Mouse (Mus musculus) forebrain, embryonic 11.5 days (tissue): ENCODE data around the gene Angptl8. TPM values are rescaled to one million over a fixed set of nuclear protein-coding genes. Genes with fewer than 3 reads are reported as not detected.
"Not testable (repeated sequence)": the region's sequence is repeated elsewhere in the genome, so short reads cannot be mapped to it uniquely, and the experiment has no call there.

Source experiments
- ATAC-seq: fragments of 200-750 bp; cut with Nextera tagmentation; replicated peaks from 2 replicates; pipeline ENCODE4 v1.8.0; 2017; ENCODE audit warnings: moderate TSS enrichment; ENCODE audit not compliant: low FRiP score
- DNase-seq: peaks from one replicate; pipeline ENCODE4 v3.0.0-alpha.2; 2017; ENCODE audit warnings: low spot score
- H3K27ac ChIP-seq: fragments of 300-500 bp; sonication (generic); 2 replicates; pipeline ENCODE4 v1.5.1; 2014; ENCODE audit warnings: low read depth, low read length
- H3K27me3 ChIP-seq: fragments of 300-500 bp; sonication (generic); 2 replicates; pipeline ENCODE4 v1.6.1; 2014; ENCODE audit warnings: mild to moderate bottlenecking, low read length, mixed read lengths; ENCODE audit not compliant: control insufficient read depth, insufficient read depth
- H3K36me3 ChIP-seq: fragments of 300-500 bp; sonication (generic); 2 replicates; pipeline ENCODE4 v1.6.1; 2014; ENCODE audit warnings: mild to moderate bottlenecking, low read length, moderate library complexity, mixed read lengths; ENCODE audit not compliant: control insufficient read depth, insufficient read depth
- H3K4me1 ChIP-seq: fragments of 300-500 bp; sonication (generic); replicated peaks from 2 replicates; pipeline ENCODE4 v1.6.1; 2014; ENCODE audit warnings: low read length, mixed read lengths; ENCODE audit not compliant: control insufficient read depth, insufficient read depth
- H3K4me2 ChIP-seq: fragments of 300-500 bp; sonication (generic); 2 replicates; pipeline ENCODE4 v1.6.1; 2014; ENCODE audit warnings: low read depth, mild to moderate bottlenecking, low read length, moderate library complexity, mixed read lengths; ENCODE audit not compliant: severe bottlenecking
- H3K4me3 ChIP-seq: fragments of 300-500 bp; sonication (generic); 2 replicates; pipeline ENCODE4 v1.5.1; 2014; ENCODE audit warnings: low read depth, low read length
- H3K9ac ChIP-seq: fragments of 300-500 bp; sonication (generic); 2 replicates; pipeline ENCODE4 v1.6.1; 2014; ENCODE audit warnings: low read length
- H3K9me3 ChIP-seq: fragments of 300-500 bp; sonication (generic); 2 replicates; pipeline ENCODE4 v1.6.1; 2016; ENCODE audit warnings: low read length, mixed read lengths; ENCODE audit not compliant: control insufficient read depth
- WGBS: fragments of 180-500 bp; shearing (Covaris S2); extraction: QIAGEN DNeasy Blood & Tissue Kit; methylation state at CpG from one replicate; pipeline ENCODE4 v1.1.7; 2014; 5-methylcytosine and 5-hydroxymethylcytosine counted together
- polyA plus RNA-seq: library from polyadenylated mRNA; unstranded; fragments of >200 nt; fragmentation: Nextera tagmentation; extraction: Ambion mirVana; gene quantifications from 2 replicates; pipeline ENCODE4 v1.2.1, GENCODE M21; 2014

Gene Angptl8
- 0.60 TPM in 1 of 2 replicates, not detected in the other for polyA plus RNA-seq

GRCm38 (mm10) chr9:21835258-21835912 lies at the start of gene Angptl8:
Gene Angptl8, plus strand, starts transcription at chr9:21835510.
- DNase-seq, result no peak
- H3K36me3 ChIP-seq, result no peaks in the 10 kb centered on the region
- no peak for ATAC-seq
- WGBS, result 89% methylated on average over 15 of the region's 15 CpGs
- no peaks in the 10 kb centered on the region for H3K9me3 ChIP-seq
- H3K4me2 ChIP-seq, result no peak within 1 kb of the TSS
- H3K4me1 ChIP-seq, result no peaks in the 10 kb centered on the region
- no peak within 1 kb of the TSS for H3K4me3 ChIP-seq
- no peaks in the 10 kb centered on the region for H3K27me3 ChIP-seq
- H3K9ac ChIP-seq, result no peak within 1 kb of the TSS
- no peak within 1 kb of the TSS for H3K27ac ChIP-seq

GRCm38 (mm10) chr9:21786309-21786708 lies 49.0 kb upstream of the Angptl8 start:
- not testable (repeated sequence) for H3K4me1 ChIP-seq, ATAC-seq, DNase-seq, H3K4me3 ChIP-seq, H3K9me3 ChIP-seq, H3K36me3 ChIP-seq, H3K27ac ChIP-seq, H3K27me3 ChIP-seq, H3K4me2 ChIP-seq, H3K9ac ChIP-seq
- 79% methylated on average over 1 of the region's 2 CpGs for WGBS

DNA sequence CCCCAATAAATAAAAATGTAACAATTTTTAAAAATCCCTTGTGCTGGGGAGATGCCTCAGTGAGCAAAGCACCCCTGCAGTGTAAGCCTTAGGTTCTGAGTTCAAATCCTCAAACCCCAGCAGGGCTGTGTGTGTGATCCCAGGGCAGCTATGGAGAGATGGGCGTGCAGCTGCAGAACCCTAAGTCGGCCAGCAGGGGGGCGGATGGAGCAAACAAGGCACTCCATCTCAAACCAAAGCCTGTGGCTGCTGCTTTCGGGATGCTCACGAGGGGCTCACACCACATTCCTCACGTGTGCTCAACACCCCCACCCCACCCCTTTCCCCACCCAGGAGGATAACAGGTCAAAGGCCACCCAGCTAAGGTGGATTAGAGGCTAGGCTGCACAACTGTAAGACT lies 48.4 kb upstream of the Angptl8 start:
- no peaks in the 10 kb centered on the region for H3K27me3 ChIP-seq
- H3K9me3 ChIP-seq, result no peaks in the 10 kb centered on the region
- H3K4me1 ChIP-seq, result no peaks in the 10 kb centered on the region
- H3K4me3 ChIP-seq, result no peak overlapping the region
- 0 out of 2 replicates have a peak overlapping the region, but pooled peaks have one; percentile 18 for H3K4me2 ChIP-seq
- H3K36me3 ChIP-seq, result no peaks in the 10 kb centered on the region
- H3K9ac ChIP-seq, result no peak overlapping the region; the same call in 1 of the 2 replicates
- WGBS, result 4% methylated on average over 6 of the region's 6 CpGs
- no peak overlapping the region for H3K27ac ChIP-seq
- DNase-seq (peak; percentile 87), ATAC-seq (peak; percentile 73)

- Histone ChIP-seq H3K4me2 (no peak overlapping the region), H3K4me3 (no peak overlapping the region), H3K27me3 (no peaks in the 10 kb centered on the region), H3K9ac (no peak overlapping the region), H3K4me1 (no peaks in the 10 kb centered on the region), H3K36me3 (no peaks in the 10 kb centered on the region), H3K27ac (no peak overlapping the region), H3K9me3 (no peaks in the 10 kb centered on the region)
- DNase-seq (no peak), ATAC-seq (no peak)
- 87% methylated on average over 5 of the region's 5 CpGs for WGBS
These were observed 47.7 kb upstream of the Angptl8 start for GRCm38 (mm10) chr9:21787654-21788053.

- no peak for ATAC-seq
- no peak overlapping the region for H3K9ac ChIP-seq
These were observed 47.1 kb upstream of the Angptl8 start for GRCm38 (mm10) chr9:21788234-21788633.

DNA sequence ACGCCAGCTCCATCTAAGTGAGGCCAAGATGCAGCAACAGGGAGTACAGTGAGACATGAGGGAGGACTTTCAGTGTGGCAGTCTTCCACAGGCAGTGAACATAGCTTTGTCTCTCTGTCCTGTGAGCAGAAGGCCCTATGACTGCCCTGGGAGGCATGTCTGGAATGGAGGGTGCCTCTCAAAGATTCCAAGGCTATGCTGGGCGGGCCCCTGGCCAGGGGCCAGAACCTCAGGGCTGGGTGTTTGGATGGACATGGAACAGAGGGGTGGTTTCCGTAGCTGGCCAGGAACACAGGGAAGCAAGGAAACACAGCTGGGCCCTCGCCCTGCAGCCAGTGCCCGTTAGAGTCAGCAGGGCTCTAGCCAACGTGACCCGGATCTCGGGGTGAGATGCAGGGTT lies 43.4 kb upstream of the Angptl8 start:
- WGBS, result 92% methylated on average over 8 of the region's 8 CpGs
- no peak overlapping the region for H3K9ac ChIP-seq
- ATAC-seq (no peak), DNase-seq (no peak)
- H3K9me3 ChIP-seq, result no peaks in the 10 kb centered on the region
- H3K27me3 ChIP-seq, result no peaks in the 10 kb centered on the region
- H3K27ac ChIP-seq, result no peak overlapping the region
- H3K36me3 ChIP-seq, result peaks cover 2% of the 10 kb centered on the region; the same call in 1 of the 2 replicates
- H3K4me3 ChIP-seq, result no peak overlapping the region
- H3K4me2 ChIP-seq, result no peak overlapping the region
- peaks cover 4% of the 10 kb centered on the region; the same call in 1 of the 2 replicates for H3K4me1 ChIP-seq

More at GRCm38 (mm10) chr9:21788234-21788633, 47.1 kb upstream of the Angptl8 start:
- Histone ChIP-seq H3K36me3 (no peaks in the 10 kb centered on the region), H3K4me3 (no peak overlapping the region), H3K9me3 (no peaks in the 10 kb centered on the region), H3K27me3 (no peaks in the 10 kb centered on the region), H3K27ac (no peak overlapping the region), H3K4me1 (no peaks in the 10 kb centered on the region), H3K4me2 (no peak overlapping the region)
- 92% methylated on average over 9 of the region's 9 CpGs for WGBS
- no peak for DNase-seq

GRCm38 (mm10) chr9:21792644-21793043 lies 42.7 kb upstream of the Angptl8 start:
- DNase-seq (no peak), ATAC-seq (no peak)
- Histone ChIP-seq H3K9ac (no peak overlapping the region), H3K4me3 (no peak overlapping the region), H3K27ac (no peak overlapping the region), H3K9me3 (no peaks in the 10 kb centered on the region), H3K36me3 (peaks cover 2% of the 10 kb centered on the region; the same call in 1 of the 2 replicates), H3K4me1 (peaks cover 4% of the 10 kb centered on the region; the same call in 1 of the 2 replicates), H3K27me3 (no peaks in the 10 kb centered on the region), H3K4me2 (no peak overlapping the region)
- 83% methylated on average over 8 of the region's 8 CpGs for WGBS

- ATAC-seq, H3K36me3 ChIP-seq, H3K9me3 ChIP-seq, H3K4me2 ChIP-seq, H3K4me3 ChIP-seq, H3K4me1 ChIP-seq, H3K9ac ChIP-seq, DNase-seq, H3K27ac ChIP-seq, H3K27me3 ChIP-seq: not testable (repeated sequence)
- WGBS, result 95% methylated on average over 6 of the region's 6 CpGs
These were observed 41.8 kb upstream of the Angptl8 start for GRCm38 (mm10) chr9:21793507-21793906.

DNA sequence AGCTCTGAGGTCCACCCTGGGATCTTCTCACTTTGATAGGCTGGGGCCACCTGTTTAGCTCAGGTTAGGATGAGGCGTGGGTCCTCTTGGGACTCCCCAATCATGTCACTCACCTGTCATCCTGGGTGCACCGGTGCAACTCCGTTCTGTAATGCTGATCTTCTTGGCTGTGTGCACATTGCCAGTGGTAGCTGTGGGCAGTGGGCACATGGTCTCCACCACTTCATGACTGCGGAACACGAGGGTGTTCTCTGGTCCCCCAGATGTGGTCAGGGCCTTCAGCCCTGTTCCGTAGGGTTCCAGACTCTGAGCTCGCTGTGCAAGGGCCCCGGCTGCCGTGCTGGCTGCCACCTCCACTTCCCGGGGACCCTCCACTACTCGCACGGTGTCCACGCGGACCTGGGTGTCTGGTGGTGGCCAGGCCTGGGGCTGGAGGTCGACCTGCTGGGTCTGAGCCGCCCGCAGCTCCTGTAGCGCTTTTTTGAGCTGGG lies 40.9 kb upstream of the Angptl8 start:
- 96% methylated on average over 18 of the region's 18 CpGs for WGBS

More for the DNA sequence above, 40.9 kb upstream of the Angptl8 start:
- H3K4me2 ChIP-seq, result no peak overlapping the region
- H3K4me3 ChIP-seq, result no peak overlapping the region
- no peak overlapping the region for H3K27ac ChIP-seq
- no peaks in the 10 kb centered on the region for H3K9me3 ChIP-seq
- no peak for DNase-seq
- no peak overlapping the region for H3K9ac ChIP-seq
- H3K36me3 ChIP-seq, result peaks cover 2% of the 10 kb centered on the region; the same call in 1 of the 2 replicates
- H3K27me3 ChIP-seq, result no peaks in the 10 kb centered on the region
- H3K4me1 ChIP-seq, result peaks cover 6% of the 10 kb centered on the region; the same call in 1 of the 2 replicates
- ATAC-seq, result no peak
